Mouse (Mus musculus): ENCODE measurements around the gene Slc35b3. TPM values are rescaled to one million over a fixed set of nuclear protein-coding genes. Genes with fewer than 3 reads are reported as not detected.

Slc35b3 gene
- polyA plus RNA-seq, 1 experiment from 2014 or later = 49.0 TPM

DNA sequence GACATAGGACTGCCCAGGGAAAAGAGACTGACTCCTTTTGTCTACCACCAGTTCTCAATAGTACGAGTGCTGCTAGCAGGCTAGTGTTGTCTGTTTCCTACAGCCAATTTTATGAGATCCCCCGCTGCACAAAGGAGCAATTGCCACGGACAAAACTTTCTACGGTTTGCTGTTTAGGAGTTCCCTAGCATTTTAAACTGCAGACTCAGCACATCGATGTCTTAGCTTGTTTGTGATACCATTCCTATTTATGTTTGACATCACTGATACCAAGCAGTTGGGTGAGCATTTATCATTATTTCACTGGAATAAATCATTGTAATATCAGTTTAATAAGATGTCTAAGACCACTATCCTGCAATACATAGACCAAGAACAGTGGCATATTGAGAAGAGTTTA is 43.1 kb downstream of the Slc35b3 start:
- H3K9ac ChIP-seq (replicated peaks; ENCODE audit: low read length) = no peak overlapping the region
- H3K27me3 ChIP-seq (ENCODE audit: insufficient read depth, low read length) = no peaks in the 10 kb centered on the region
- no peak overlapping the region for H3K4me3 ChIP-seq (ENCODE audit: low read length)
- ATAC-seq (ENCODE audit: low FRiP score, low TSS enrichment) = no peak
- no peak overlapping the region for H3K4me2 ChIP-seq (replicated peaks; ENCODE audit: low read depth, low read length)
- no peaks in the 10 kb centered on the region for H3K9me3 ChIP-seq (ENCODE audit: low read length)
- 58% methylated on average over 5 of the region's 5 CpGs for WGBS
- H3K27ac ChIP-seq (ENCODE audit: low read length) = no peak overlapping the region
- H3K4me1 ChIP-seq (ENCODE audit: insufficient read depth, low read length) = no peaks in the 10 kb centered on the region
- H3K36me3 ChIP-seq (ENCODE audit: insufficient read depth, low read length) = no peaks in the 10 kb centered on the region

DNA sequence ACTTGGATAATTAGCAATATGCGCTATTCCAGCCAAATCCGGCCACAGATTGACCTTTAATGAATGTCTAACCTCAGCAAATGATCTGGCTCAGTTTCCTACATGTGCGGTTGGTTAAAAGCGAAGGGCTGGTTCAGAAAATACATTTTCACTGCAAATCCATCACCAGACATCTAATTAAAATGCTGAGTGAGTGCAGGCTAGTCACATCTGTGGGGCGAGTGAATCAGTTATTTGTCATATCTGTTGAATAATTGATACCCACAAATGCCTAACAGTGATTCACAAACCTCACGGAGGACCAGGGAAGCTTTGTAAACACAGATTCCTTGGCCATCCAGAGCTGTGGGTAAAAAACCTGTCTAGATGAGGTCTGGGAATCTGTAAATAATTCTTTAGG is 45.9 kb downstream of the Slc35b3 start:
- H3K4me3 ChIP-seq (ENCODE audit: low read length) = no peak overlapping the region
- 89% methylated on average over 6 of the region's 6 CpGs for WGBS
- H3K4me1 ChIP-seq (ENCODE audit: insufficient read depth, low read length) = no peaks in the 10 kb centered on the region
- no peak overlapping the region for H3K4me2 ChIP-seq (replicated peaks; ENCODE audit: low read depth, low read length)
- H3K9me3 ChIP-seq (ENCODE audit: low read length) = no peaks in the 10 kb centered on the region
- H3K27me3 ChIP-seq (ENCODE audit: insufficient read depth, low read length) = no peaks in the 10 kb centered on the region
- H3K9ac ChIP-seq (replicated peaks; ENCODE audit: low read length) = no peak overlapping the region
- H3K27ac ChIP-seq (ENCODE audit: low read length) = no peak overlapping the region
- H3K36me3 ChIP-seq (ENCODE audit: insufficient read depth, low read length) = no peaks in the 10 kb centered on the region
- ATAC-seq (ENCODE audit: low FRiP score, low TSS enrichment) = no peak

DNA sequence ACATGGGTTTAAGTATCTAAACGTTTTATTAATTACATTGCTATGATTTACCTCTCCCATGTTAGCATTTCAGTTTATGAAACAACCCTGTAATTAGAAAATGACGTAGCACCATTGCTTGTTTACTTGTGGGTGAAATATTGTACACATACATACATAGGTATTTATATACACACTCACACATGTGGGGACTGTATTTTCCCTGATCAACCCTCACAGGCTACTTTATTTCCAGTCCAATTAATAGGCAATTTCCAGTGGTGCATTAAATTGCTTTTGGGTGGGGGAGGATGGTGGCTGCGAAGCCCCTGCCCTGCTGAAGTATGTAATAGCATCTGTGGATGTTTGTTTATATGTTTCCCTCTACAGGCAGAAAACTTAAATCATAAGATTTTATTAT is 68.3 kb downstream of the Slc35b3 start:
- no peak overlapping the region for H3K9ac ChIP-seq (replicated peaks; ENCODE audit: low read length)
- H3K4me2 ChIP-seq (replicated peaks; ENCODE audit: low read depth, low read length) = no peak overlapping the region
- no peaks in the 10 kb centered on the region for H3K36me3 ChIP-seq (ENCODE audit: insufficient read depth, low read length)
- no peaks in the 10 kb centered on the region for H3K4me1 ChIP-seq (ENCODE audit: insufficient read depth, low read length)
- 57% methylated on average over 3 of the region's 3 CpGs for WGBS
- H3K27ac ChIP-seq (ENCODE audit: low read length) = no peak overlapping the region
- no peak overlapping the region for H3K4me3 ChIP-seq (ENCODE audit: low read length)
- no peak for ATAC-seq (ENCODE audit: low FRiP score, low TSS enrichment)
- H3K9me3 ChIP-seq (ENCODE audit: low read length) = no peaks in the 10 kb centered on the region
- H3K27me3 ChIP-seq (ENCODE audit: insufficient read depth, low read length) = no peaks in the 10 kb centered on the region

All from kidney, embryonic 16.5 days (tissue).